Mouse (Mus musculus) embryonic fibroblast, embryonic 13.5 days (primary cell): ENCODE measurements at regions not wholly inside any gene's neighbourhood (a gene's known extent, or its start where the extent isn't known, plus 50 kb on each side); places are given as distances from the start of the nearest gene placed in this dataset.

Experiments
- CTCF ChIP-seq: IDR thresholded peaks from 2 replicates; pipeline ENCODE4 v1.5.1; 2011; ENCODE audit warnings: mild to moderate bottlenecking, control low read depth, low read length, moderate library complexity, borderline replicate concordance; ENCODE audit not compliant: insufficient read depth
- POLR2A ChIP-seq: IDR thresholded peaks from 2 replicates; pipeline ENCODE4 v1.6.1; 2011; ENCODE audit warnings: low read depth, mild to moderate bottlenecking, control low read depth, low read length, moderate library complexity

- TF ChIP-seq CTCF = no peak
- no peak for TF ChIP-seq POLR2A
Observed at GRCm38 (mm10) chr4:110132061-110132460, 154.2 kb downstream of the Dmrta2 start.
